ENCODE assay signal across 10 mouse cellular contexts in the genomic region with DNA sequence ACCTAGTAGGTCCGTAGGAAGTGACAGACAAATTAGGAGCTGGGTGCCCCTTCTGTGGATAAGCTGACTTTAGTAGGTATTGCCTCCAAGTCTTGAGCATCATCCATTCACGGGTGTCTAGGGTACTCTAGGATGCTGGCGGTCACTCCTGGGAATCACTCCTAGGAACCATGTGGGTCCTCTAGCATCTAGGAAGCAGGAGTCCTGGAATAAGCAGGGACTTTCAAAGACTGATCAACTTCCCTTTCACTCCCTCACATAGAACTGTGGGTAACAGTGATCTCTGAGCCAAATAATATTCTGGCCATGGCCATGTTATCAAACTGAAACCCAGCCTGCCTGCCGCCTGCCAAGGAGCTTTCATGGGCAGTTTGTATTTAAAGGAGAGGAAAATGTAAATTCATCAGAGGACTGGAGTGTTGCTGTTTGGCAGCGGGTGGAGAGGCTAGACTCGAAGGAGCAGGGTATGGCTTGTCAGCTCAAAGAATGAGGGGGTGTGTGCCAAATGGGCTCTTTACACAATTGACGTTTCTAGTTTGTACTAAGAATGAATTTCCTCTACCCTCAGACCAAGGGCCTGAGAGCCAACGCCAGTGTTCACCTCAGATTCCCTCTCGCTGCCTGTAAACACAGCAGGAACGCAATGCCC.
DNase-seq lines count a peak whose midpoint lies in the region; ATAC-seq lines count a peak whose summit lies in the region.
"Had no signal": no experiment of that assay in that cellular context is flagged by ENCODE, and none has a peak within 500 bp of the region (broad histone marks: within the 10 kb centered on the region; RNA-seq: fewer than 3 reads in every experiment).

No protein-coding gene starts in this region.

- H3K4me2 ChIP-seq in hindbrain, embryonic 16.5 days (ENCODE audit: low read length) = no peak overlapping the region
- H3K4me2 ChIP-seq in hindbrain, embryonic 11.5 days (replicated peaks; ENCODE audit: low read depth, low read length) = no peak overlapping the region
- H3K4me2 ChIP-seq in lung, embryonic 16.5 days (ENCODE audit: low read depth, low read length) = no peak overlapping the region

- no peaks in the 10 kb centered on the region for H3K27me3 ChIP-seq in hindbrain, embryonic 16.5 days (replicated peaks; ENCODE audit: control insufficient read depth, insufficient read depth, low read length)
- no peaks in the 10 kb centered on the region for H3K27me3 ChIP-seq in hindbrain, embryonic 11.5 days (ENCODE audit: control insufficient read depth, insufficient read depth, low read length)
- no peaks in the 10 kb centered on the region for H3K27me3 ChIP-seq in lung, embryonic 16.5 days (ENCODE audit: control insufficient read depth, insufficient read depth, low read depth, low read length)

- no peak overlapping the region for H3K9ac ChIP-seq in hindbrain, embryonic 16.5 days (ENCODE audit: low read depth, low read length)
- H3K9ac ChIP-seq in hindbrain, embryonic 11.5 days (ENCODE audit: low read depth, low read length) = no peak overlapping the region
- H3K9ac ChIP-seq in lung, embryonic 16.5 days (ENCODE audit: low read length) = no peak overlapping the region

- no peak overlapping the region for H3K27ac ChIP-seq in hindbrain, embryonic 16.5 days (ENCODE audit: low read depth, low read length)
- no peak overlapping the region for H3K27ac ChIP-seq in hindbrain, embryonic 11.5 days (ENCODE audit: low read depth, low read length)
- H3K27ac ChIP-seq in lung, embryonic 16.5 days (ENCODE audit: low read length) = no peak overlapping the region; the same call in 1 of the 2 replicates
- H3K27ac ChIP-seq: macrophage had no signal

- H3K9me3 ChIP-seq in hindbrain, embryonic 16.5 days (ENCODE audit: control insufficient read depth, low read length) = no peaks in the 10 kb centered on the region
- H3K9me3 ChIP-seq in hindbrain, embryonic 11.5 days (ENCODE audit: control insufficient read depth, low read length) = no peaks in the 10 kb centered on the region
- H3K9me3 ChIP-seq in lung, embryonic 16.5 days (ENCODE audit: control insufficient read depth, low read length) = no peaks in the 10 kb centered on the region

- no peaks in the 10 kb centered on the region for H3K36me3 ChIP-seq in hindbrain, embryonic 16.5 days (ENCODE audit: control insufficient read depth, insufficient read depth, low read length)
- H3K36me3 ChIP-seq in hindbrain, embryonic 11.5 days (ENCODE audit: control insufficient read depth, insufficient read depth, low read length) = no peaks in the 10 kb centered on the region
- no peaks in the 10 kb centered on the region for H3K36me3 ChIP-seq in lung, embryonic 16.5 days (ENCODE audit: control insufficient read depth, insufficient read depth, low read length)

- WGBS in hindbrain, embryonic 16.5 days = 66% methylated on average over 10 of the region's 10 CpGs
- WGBS in hindbrain, embryonic 11.5 days = 82% methylated on average over 10 of the region's 10 CpGs
- 41% methylated on average over 10 of the region's 10 CpGs for WGBS in lung, embryonic 16.5 days

- peak; percentile 54 for ATAC-seq in hindbrain, embryonic 16.5 days
- ATAC-seq in hindbrain, embryonic 11.5 days (ENCODE audit: low FRiP score) = no peak
- peak; percentile 88 for ATAC-seq in lung, embryonic 16.5 days (ENCODE audit: low read depth)

- H3K4me1 ChIP-seq in hindbrain, embryonic 16.5 days (ENCODE audit: control insufficient read depth, insufficient read depth, low read depth, low read length) = no peaks in the 10 kb centered on the region
- H3K4me1 ChIP-seq in hindbrain, embryonic 11.5 days (replicated peaks; ENCODE audit: control insufficient read depth, insufficient read depth, low read length) = no peaks in the 10 kb centered on the region
- 0 out of 2 replicates have a peak, but pooled peaks cover 5% of the 10 kb centered on the region for H3K4me1 ChIP-seq in lung, embryonic 16.5 days (replicated peaks; ENCODE audit: control insufficient read depth, insufficient read depth, low read length)

- DNase-seq in cerebellum, postnatal 10 days = peak; percentile 20 to 26
- DNase-seq in cerebellum, adult 11-12 months = no peak
- no peak for DNase-seq in hindbrain, embryonic 11.5 days (ENCODE audit: low spot score)
- peak; percentile 43 for DNase-seq in NIH3T3 (ENCODE audit: low read depth)
- DNase-seq in embryo, embryonic 10.5 days (ENCODE audit: low spot score) = no peak
- DNase-seq in yolk sac, embryonic 10.5 days (ENCODE audit: low spot score) = no peak
- DNase-seq: embryo, embryonic 11 days had no signal

- H3K4me3 ChIP-seq in hindbrain, embryonic 16.5 days (ENCODE audit: low read length) = no peak overlapping the region
- H3K4me3 ChIP-seq in hindbrain, embryonic 11.5 days (ENCODE audit: low read depth, low read length) = no peak overlapping the region
- H3K4me3 ChIP-seq in lung, embryonic 16.5 days (ENCODE audit: low read length) = no peak overlapping the region

Comparison
In these comparisons a context has a peak if more than half of its experiments do, and no peak if none do; other contexts are left out.
1. DNase-seq: peak in cerebellum, postnatal 10 days (2 of 2) and NIH3T3 (single experiment); none in cerebellum, adult 11-12 months (single experiment), hindbrain, embryonic 11.5 days (single experiment), embryo, embryonic 10.5 days (single experiment) and yolk sac, embryonic 10.5 days (single experiment).